Mouse (Mus musculus): ENCODE data around the gene Igfn1.

DNA sequence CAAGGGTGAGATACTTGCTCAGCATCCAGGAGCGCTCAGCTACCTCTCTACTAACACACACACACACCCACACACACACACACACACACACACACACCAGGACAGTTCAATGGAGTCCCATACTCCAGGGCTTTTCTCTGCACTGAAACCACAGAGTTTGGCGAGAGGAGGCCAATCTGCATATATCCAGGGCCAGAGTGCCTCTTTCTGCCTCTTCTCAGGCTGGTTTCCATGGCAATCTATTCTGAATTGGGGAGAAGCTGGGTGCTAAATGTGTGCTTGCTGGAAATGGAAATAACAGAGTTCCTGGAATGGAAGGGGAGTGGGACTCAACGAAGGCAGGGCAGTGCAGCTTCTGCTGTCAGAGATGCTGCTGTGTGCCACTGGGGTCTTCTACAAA is 49.6 kb upstream of the Igfn1 start:
- TF ChIP-seq CTCF (IDR thresholded peaks at IDR 0.05; ENCODE audit: low read depth, low read length) (no peak), POLR2A (IDR thresholded peaks at IDR 0.05; ENCODE audit: borderline replicate concordance, low read depth, low read length) (no peak)
